Mouse (Mus musculus): ENCODE data around the gene Gm16253. TPM values are rescaled to one million over a fixed set of nuclear protein-coding genes. Genes with fewer than 3 reads are reported as not detected.

Gm16253 gene
- polyA plus RNA-seq, 1 experiment from 2014 or later = 1.9 TPM

DNA sequence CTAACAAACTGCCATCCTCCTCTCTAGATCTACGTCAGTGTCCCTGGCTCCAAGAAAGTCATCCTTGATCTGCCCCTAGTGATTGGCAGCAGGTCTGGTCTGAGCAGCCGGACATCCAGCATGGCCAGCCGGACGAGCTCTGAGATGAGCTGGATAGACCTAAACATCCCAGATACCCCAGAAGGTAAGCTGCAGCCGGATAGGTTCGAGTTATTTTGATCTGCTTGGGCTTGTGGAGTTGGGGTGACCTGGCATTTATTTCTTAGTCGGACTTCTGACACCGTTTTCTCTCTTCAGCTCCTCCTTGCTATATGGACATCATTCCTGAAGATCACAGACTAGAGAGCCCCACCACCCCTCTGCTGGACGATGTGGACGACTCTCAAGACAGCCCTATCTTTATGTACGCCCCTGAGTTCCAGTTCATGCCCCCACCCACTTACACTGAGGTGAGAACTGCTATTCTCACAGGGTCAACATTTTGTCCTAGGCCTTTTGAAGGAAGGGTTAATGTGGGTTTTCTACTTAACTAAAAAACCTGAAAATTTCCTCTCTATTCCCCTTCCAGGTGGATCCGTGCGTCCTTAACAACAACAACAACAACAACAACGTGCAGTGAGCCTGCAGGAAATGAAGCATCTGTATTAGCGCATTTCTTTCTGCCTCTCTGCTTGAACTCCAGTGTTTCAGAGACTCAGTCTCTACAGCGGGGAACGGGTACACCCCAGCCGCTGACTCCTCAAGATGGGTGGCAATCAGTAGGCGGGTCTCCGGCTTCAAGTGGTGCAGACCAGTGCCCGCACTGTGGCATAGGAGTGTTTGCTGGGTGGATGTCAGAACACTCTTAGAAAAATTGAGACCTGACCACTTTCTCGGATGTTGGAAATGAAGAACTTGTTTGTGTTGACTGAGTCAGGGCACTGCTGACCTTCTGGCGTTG, 16.6 kb upstream of the Gm16253 start:
- Histone ChIP-seq H3K27ac (ENCODE audit: low read length) (peak overlapping the region; percentile 3; the same call in 1 of the 2 replicates), H3K9me3 (ENCODE audit: control insufficient read depth, low read depth, low read length) (no peaks in the 10 kb centered on the region), H3K4me1 (ENCODE audit: control insufficient read depth, insufficient read depth, low read length) (peaks cover 54% of the 10 kb centered on the region), H3K36me3 (ENCODE audit: control insufficient read depth, insufficient read depth, low read length) (peaks cover 23% of the 10 kb centered on the region), H3K4me2 (replicated peaks; ENCODE audit: low read depth, low read length) (peak overlapping the region; percentile 56), H3K9ac (replicated peaks; ENCODE audit: low read depth, low read length) (peak overlapping the region; percentile 92; the same call in 1 of the 2 replicates), H3K4me3 (ENCODE audit: low read depth, low read length) (peak overlapping the region; percentile 66), H3K27me3 (ENCODE audit: control insufficient read depth, insufficient read depth, low read length) (no peaks in the 10 kb centered on the region)
- WGBS = 74% methylated on average over 23 of the region's 23 CpGs
- no peak for ATAC-seq (ENCODE audit: insufficient number of reproducible peaks, insufficient read depth, low FRiP score, low read depth)

- H3K27ac ChIP-seq (ENCODE audit: low read length) = peak overlapping the region; percentile 16; the same call in 1 of the 2 replicates
- no peaks in the 10 kb centered on the region for H3K9me3 ChIP-seq (ENCODE audit: control insufficient read depth, low read depth, low read length)
- H3K36me3 ChIP-seq (ENCODE audit: control insufficient read depth, insufficient read depth, low read length) = peaks cover 23% of the 10 kb centered on the region
- H3K27me3 ChIP-seq (ENCODE audit: control insufficient read depth, insufficient read depth, low read length) = no peaks in the 10 kb centered on the region
- WGBS = 77% methylated on average over 9 of the region's 9 CpGs
- peak overlapping the region; percentile 56 for H3K4me2 ChIP-seq (replicated peaks; ENCODE audit: low read depth, low read length)
- no peak for ATAC-seq (ENCODE audit: insufficient number of reproducible peaks, insufficient read depth, low FRiP score, low read depth)
- H3K9ac ChIP-seq (replicated peaks; ENCODE audit: low read depth, low read length) = no peak overlapping the region; the same call in 1 of the 2 replicates
- peaks cover 47% of the 10 kb centered on the region for H3K4me1 ChIP-seq (ENCODE audit: control insufficient read depth, insufficient read depth, low read length)
- peak overlapping the region; percentile 66 for H3K4me3 ChIP-seq (ENCODE audit: low read depth, low read length)
Measured at GRCm38 (mm10) chr3:96560881-96561668, 15.7 kb upstream of the Gm16253 start.

DNA sequence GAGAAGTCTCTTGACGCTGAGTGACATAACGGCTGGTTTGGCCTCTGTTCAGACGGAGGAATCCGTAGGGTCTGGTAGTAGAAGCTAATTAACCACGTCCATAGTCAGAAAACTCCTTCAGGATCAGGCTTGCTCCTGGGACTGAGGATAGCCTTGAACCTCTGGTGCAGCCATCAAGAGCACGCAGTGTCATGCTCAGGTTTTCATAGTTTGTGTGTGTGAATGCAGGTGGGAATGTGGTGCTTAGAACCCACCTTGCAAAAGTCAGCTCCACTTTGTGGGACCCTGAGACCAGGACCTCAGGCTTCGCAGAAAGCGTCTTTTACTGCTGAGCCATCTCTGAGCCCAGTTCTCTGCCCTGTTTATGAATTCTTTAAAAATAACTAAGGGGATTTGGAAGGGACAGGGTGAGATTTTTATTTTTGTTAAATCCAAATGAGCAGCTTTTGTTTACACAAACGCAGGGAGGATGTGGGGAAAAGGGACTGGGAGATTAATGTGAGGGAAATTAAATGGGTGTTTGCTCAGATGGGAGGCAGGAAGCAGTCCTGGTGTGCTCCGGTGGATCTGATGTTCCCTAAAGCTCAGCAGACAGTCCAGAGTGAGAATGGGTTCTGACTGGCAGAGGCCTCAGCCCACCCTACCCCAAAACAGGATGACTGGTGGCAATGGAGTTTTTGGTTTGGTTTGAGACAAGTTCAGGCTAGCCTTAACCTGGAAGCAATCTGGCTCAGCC, 14.7 kb upstream of the Gm16253 start:
- Histone ChIP-seq H3K27ac (ENCODE audit: low read length) (peak overlapping the region; percentile 68), H3K9me3 (ENCODE audit: control insufficient read depth, low read depth, low read length) (no peaks in the 10 kb centered on the region), H3K36me3 (ENCODE audit: control insufficient read depth, insufficient read depth, low read length) (peaks cover 23% of the 10 kb centered on the region), H3K4me1 (ENCODE audit: control insufficient read depth, insufficient read depth, low read length) (peaks cover 40% of the 10 kb centered on the region), H3K4me3 (ENCODE audit: low read depth, low read length) (no peak overlapping the region), H3K9ac (replicated peaks; ENCODE audit: low read depth, low read length) (no peak overlapping the region), H3K27me3 (ENCODE audit: control insufficient read depth, insufficient read depth, low read length) (no peaks in the 10 kb centered on the region), H3K4me2 (replicated peaks; ENCODE audit: low read depth, low read length) (peak overlapping the region; percentile 56)
- WGBS = 36% methylated on average over 10 of the region's 10 CpGs
- ATAC-seq (ENCODE audit: insufficient number of reproducible peaks, insufficient read depth, low FRiP score, low read depth) = no peak

- WGBS = 92% methylated on average over 8 of the region's 8 CpGs
- Histone ChIP-seq H3K4me2 (replicated peaks; ENCODE audit: low read depth, low read length) (no peak overlapping the region), H3K9me3 (ENCODE audit: control insufficient read depth, low read depth, low read length) (no peaks in the 10 kb centered on the region), H3K9ac (replicated peaks; ENCODE audit: low read depth, low read length) (no peak overlapping the region), H3K27me3 (ENCODE audit: control insufficient read depth, insufficient read depth, low read length) (no peaks in the 10 kb centered on the region), H3K4me1 (ENCODE audit: control insufficient read depth, insufficient read depth, low read length) (peaks cover 40% of the 10 kb centered on the region), H3K4me3 (ENCODE audit: low read depth, low read length) (no peak overlapping the region), H3K36me3 (ENCODE audit: control insufficient read depth, insufficient read depth, low read length) (peaks cover 23% of the 10 kb centered on the region), H3K27ac (ENCODE audit: low read length) (no peak overlapping the region)
- ATAC-seq (ENCODE audit: insufficient number of reproducible peaks, insufficient read depth, low FRiP score, low read depth) = no peak
Measured at GRCm38 (mm10) chr3:96563267-96563666, 13.5 kb upstream of the Gm16253 start.

GRCm38 (mm10) chr3:96563911-96564632, 12.7 kb upstream of the Gm16253 start:
- peak; percentile 57; the same call in 1 of the 2 replicates for ATAC-seq (ENCODE audit: insufficient number of reproducible peaks, insufficient read depth, low FRiP score, low read depth)
- Histone ChIP-seq H3K4me1 (ENCODE audit: control insufficient read depth, insufficient read depth, low read length) (peaks cover 40% of the 10 kb centered on the region), H3K27ac (ENCODE audit: low read length) (peak overlapping the region; percentile 72), H3K4me2 (replicated peaks; ENCODE audit: low read depth, low read length) (no peak overlapping the region), H3K36me3 (ENCODE audit: control insufficient read depth, insufficient read depth, low read length) (peaks cover 23% of the 10 kb centered on the region), H3K9ac (replicated peaks; ENCODE audit: low read depth, low read length) (no peak overlapping the region), H3K4me3 (ENCODE audit: low read depth, low read length) (no peak overlapping the region), H3K27me3 (ENCODE audit: control insufficient read depth, insufficient read depth, low read length) (no peaks in the 10 kb centered on the region), H3K9me3 (ENCODE audit: control insufficient read depth, low read depth, low read length) (no peaks in the 10 kb centered on the region)
- WGBS = 47% methylated on average over 10 of the region's 10 CpGs

DNA sequence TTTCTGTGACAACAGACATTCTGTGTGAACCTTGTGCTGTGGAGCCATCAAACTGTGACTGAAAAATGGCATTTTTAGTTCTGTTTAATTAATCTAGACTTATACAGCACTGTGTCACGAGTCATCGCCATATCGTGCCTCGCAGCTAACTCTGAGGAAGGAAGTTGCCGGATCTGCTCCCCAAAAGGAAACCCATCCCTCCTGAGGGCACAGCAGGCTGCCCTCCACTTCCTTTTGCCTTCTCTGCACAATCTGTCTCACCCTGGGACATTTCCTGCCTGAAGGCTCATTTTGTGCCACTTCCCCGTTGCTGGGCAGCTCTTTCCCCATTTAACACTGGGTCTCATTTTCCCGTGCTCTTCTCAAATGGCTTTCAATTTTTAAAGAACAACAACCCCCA, 12.2 kb upstream of the Gm16253 start:
- no peak overlapping the region for H3K4me3 ChIP-seq (ENCODE audit: low read depth, low read length)
- peaks cover 37% of the 10 kb centered on the region for H3K4me1 ChIP-seq (ENCODE audit: control insufficient read depth, insufficient read depth, low read length)
- WGBS = 47% methylated on average over 7 of the region's 7 CpGs
- H3K27me3 ChIP-seq (ENCODE audit: control insufficient read depth, insufficient read depth, low read length) = no peaks in the 10 kb centered on the region
- no peaks in the 10 kb centered on the region for H3K9me3 ChIP-seq (ENCODE audit: control insufficient read depth, low read depth, low read length)
- ATAC-seq (ENCODE audit: insufficient number of reproducible peaks, insufficient read depth, low FRiP score, low read depth) = 0 out of 2 replicates have a peak, but pooled peaks have one; percentile 4
- peaks cover 18% of the 10 kb centered on the region for H3K36me3 ChIP-seq (ENCODE audit: control insufficient read depth, insufficient read depth, low read length)
- H3K4me2 ChIP-seq (replicated peaks; ENCODE audit: low read depth, low read length) = no peak overlapping the region
- peak overlapping the region; percentile 72 for H3K27ac ChIP-seq (ENCODE audit: low read length)
- H3K9ac ChIP-seq (replicated peaks; ENCODE audit: low read depth, low read length) = no peak overlapping the region

DNA sequence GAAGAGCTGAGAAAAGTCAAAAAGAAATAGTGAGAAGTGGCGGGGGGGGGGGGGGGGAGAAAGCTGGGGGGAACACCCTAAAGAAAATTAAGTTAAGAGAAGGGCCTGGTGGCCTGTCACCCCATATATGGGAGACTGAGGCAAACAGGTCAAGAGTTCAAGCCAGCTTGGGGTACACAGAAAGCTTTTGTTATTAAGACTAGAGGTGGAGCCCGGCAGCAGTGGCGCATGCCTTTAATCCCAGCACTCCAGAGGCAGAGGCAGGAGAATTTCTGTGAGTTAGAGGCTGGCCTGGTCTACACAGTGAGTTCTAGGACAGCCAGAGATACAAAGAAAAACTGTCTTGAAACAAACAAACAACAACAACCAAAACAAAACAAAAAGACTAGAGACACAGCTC, 11.7 kb upstream of the Gm16253 start:
- no peak overlapping the region for H3K9ac ChIP-seq (replicated peaks; ENCODE audit: low read depth, low read length)
- no peak overlapping the region for H3K4me2 ChIP-seq (replicated peaks; ENCODE audit: low read depth, low read length)
- H3K36me3 ChIP-seq (ENCODE audit: control insufficient read depth, insufficient read depth, low read length) = peaks cover 13% of the 10 kb centered on the region
- no peak overlapping the region for H3K4me3 ChIP-seq (ENCODE audit: low read depth, low read length)
- ATAC-seq (ENCODE audit: insufficient number of reproducible peaks, insufficient read depth, low FRiP score, low read depth) = no peak
- 87% methylated on average over 2 of the region's 3 CpGs for WGBS
- no peaks in the 10 kb centered on the region for H3K27me3 ChIP-seq (ENCODE audit: control insufficient read depth, insufficient read depth, low read length)
- H3K4me1 ChIP-seq (ENCODE audit: control insufficient read depth, insufficient read depth, low read length) = peaks cover 33% of the 10 kb centered on the region
- H3K9me3 ChIP-seq (ENCODE audit: control insufficient read depth, low read depth, low read length) = no peaks in the 10 kb centered on the region
- H3K27ac ChIP-seq (ENCODE audit: low read length) = peak overlapping the region; percentile 72; the same call in 1 of the 2 replicates
